Mouse (Mus musculus) thymus, postnatal 10 days (tissue): Measurements from ENCODE around the gene Ptrh2.

Experiments used
- DNase-seq, 2 experiments: peaks; one replicate each; pipeline ENCODE4 v3.0.0; 2021; ENCODE audit warnings: low spot score in 2 of 2

Gene Ptrh2

GRCm38 (mm10) chr11:86671041-86671675 lies 12.6 kb upstream of the Ptrh2 start:
- no peak for DNase-seq

DNA sequence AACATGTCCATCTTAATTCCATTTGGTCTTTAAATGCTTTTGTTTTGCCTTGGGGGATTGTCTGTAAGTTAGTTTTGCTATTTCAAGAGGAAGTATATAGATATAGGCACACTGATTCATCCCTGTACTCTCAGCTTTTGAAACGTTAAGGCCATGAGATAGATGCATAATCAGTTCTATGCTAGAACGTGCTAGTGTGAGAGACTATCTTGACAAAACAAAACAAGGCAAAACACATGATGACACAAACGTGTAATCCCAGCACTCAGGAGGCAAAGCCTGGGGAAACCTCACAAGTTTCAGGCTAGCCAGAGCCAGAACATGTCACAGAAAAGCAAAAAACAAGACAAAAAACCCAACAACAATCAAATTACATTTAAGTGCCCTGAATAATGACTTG lies 11.0 kb upstream of the Ptrh2 start:
- DNase-seq = no peak

DNA sequence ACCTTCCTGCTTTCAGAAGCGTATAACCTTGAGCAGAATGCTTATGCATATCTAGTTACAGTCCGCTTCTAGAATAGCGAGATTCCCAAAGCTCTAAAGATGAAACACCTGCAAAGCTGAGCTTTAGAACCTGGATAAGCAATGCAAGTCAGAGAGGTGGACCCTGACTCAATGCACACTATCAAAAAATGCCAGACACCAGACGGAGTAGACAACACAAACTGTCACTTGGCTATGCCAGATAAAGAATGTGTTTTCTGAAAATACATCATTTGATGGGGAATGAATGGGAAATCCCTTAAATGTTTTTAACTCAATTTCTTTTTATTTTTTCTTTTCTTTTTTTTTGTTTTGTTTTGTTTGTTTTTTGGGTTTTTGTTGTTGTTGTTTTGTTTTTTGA lies 8.3 kb upstream of the Ptrh2 start:
- no peak for DNase-seq

DNA sequence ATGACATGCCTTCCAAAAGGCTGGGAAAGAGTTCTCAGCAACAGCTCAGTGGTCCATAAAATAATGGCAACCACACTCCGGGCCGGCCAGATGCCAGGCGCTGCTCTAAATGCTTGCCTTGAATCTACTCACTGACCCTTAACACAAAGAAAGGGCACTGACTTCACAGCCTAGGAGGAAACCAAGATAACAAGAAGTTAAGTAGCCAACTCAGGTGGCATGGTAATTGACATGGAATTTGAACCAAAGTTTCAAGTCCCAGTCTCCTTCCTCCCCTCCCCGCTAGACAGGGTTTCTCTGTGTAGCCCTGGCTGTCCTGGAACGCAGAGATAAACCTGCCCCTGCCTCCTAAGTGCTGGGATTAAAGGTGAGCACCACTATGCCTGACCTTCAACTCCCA lies 4.8 kb upstream of the Ptrh2 start:
- no peak for DNase-seq

GRCm38 (mm10) chr11:86680729-86681128 lies 3.1 kb upstream of the Ptrh2 start:
- no peak for DNase-seq

- no peak for DNase-seq
These were observed 2.4 kb upstream of the Ptrh2 start for GRCm38 (mm10) chr11:86681423-86681822.

GRCm38 (mm10) chr11:86682861-86683260 lies 924 bp upstream of the Ptrh2 start:
- no peak for DNase-seq

- DNase-seq = no peak
These were observed 584 bp downstream of the Ptrh2 start for GRCm38 (mm10) chr11:86684126-86685012.

DNA sequence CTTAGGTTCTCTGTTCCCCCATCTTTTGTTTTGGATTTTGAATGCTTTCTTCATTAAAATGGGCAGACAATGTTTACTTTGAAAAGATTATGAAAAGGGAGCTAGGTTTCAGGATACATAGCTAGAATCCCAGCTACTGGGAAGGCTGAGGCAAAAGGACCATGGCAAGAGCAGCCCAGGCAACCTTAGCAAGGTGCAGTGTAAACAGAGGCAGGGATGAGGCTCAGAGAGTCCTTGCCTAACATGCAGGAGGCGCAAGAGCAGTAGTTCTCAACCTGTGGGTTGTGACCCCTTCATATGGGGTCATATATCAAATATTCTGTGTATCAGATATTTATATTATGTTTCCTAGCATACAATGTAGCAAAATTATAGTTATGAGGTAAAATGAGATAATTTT lies 1.6 kb downstream of the Ptrh2 start:
- DNase-seq = no peak

DNA sequence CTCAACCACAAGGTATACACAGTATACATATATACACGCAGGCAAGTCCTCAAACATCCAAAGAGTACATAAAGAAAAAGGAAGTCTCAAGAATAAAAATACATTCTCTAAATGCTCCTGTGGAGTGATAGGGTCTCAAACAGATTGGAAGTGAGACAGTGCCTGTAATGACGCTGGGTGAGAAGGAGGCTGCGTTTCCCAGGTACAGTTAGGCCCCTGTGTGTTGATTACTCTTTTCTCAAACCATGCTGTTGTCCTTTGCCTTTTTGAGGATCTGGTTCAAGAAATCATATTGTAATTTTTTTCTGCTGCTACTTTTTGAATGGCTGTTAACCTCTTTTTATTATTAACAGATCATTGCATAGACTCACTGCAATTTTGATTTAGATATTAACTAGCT lies 6.6 kb downstream of the Ptrh2 start:
- no peak for DNase-seq

DNA sequence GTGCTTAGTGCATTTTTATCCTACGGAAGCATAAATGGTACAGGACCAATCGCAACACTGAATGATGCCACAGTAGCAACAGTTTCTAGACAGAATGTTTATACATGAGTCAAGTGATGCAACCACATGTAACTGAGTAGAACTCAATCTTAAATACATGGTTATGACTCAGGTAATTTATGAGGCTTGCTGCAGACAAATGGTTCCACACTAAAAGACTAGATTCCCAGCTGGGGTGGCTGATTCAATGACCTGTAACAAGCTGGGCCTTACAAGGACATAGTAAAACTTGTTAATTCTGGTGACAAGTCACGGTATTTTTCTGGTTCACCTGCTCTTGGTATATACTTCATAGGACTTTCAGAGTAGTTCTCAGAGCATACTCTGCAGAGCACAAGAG lies 7.7 kb downstream of the Ptrh2 start:
- DNase-seq = no peak

DNA sequence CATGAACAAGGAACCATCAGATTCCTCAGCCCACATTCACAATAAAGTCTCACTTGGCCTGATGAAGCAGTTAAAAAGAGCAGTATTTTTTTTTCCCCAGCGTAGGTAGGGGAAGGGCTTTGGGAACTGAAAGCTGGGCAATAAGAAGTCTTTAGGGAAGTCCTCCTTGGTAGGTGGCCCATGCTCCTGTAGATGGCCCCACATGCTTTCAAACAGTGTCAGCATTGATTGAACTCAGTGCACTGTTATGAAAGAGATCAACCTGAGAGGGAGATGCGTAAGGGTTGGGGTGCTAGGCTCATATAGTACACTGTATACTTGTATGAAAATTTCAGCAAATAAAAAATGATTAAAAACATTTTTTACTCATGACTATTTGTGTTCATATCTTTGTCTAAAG lies 8.2 kb downstream of the Ptrh2 start:
- DNase-seq = no peak

DNA sequence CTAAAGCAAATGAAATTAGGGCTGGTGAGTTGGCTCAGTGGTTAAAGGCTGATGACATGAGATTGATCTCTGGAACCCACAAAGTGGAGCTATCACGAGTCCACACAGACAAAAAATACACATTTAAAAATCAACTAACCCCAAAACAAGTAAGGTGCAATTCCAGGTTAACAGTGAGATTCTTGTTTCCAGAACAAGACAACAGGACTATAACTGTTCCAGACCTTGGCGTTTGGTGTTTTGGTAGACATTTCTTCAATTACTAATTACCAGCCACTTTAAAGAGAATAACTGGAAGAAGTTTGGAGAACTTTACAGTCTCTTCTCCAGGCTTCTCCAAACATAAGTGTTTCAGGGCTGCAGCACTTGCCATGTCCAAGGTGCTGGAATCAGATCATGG lies 8.8 kb downstream of the Ptrh2 start:
- no peak for DNase-seq

- no peak for DNase-seq
These were observed 11.7 kb downstream of the Ptrh2 start for GRCm38 (mm10) chr11:86695461-86695860.

GRCm38 (mm10) chr11:86701151-86701550 lies 17.4 kb downstream of the Ptrh2 start:
- no peak for DNase-seq

GRCm38 (mm10) chr11:86714606-86715005 lies 30.8 kb downstream of the Ptrh2 start:
- no peak for DNase-seq

DNA sequence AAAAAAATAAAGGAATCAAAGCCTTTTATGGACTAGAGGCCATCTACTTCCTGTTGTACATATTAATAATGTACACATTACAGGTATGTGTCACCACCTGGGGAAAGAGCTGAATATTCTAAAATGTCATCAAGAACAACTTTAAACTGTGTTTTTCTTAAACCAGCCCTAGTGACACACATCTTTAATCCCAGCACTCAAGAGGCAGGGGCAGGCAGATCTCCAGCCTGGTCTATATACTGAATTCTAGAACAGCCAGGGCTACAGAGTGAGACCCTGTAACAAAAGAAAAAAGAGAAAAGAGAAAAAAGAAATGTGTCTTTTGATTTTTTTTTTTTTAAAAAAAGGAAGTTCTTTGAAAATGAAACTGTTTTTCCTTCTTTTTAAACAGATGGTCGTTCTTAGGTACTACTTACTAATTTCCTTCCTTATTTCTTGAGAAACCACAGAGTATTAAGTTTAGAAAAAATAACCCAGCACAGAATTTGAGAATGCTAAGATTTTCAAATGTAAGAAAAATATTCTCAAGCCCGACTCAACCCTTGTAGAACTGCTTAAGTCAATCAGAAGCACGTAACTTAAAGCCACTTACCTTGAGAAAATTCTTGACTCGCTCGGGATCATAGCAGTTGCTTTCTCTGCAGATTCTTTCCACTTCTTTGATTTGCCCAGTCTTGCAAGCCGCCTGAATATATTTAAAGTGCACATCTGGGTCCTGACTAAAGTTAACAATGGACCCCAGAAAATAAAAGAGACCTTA lies 33.7 kb downstream of the Ptrh2 start:
- no peak for DNase-seq

GRCm38 (mm10) chr11:86718369-86718768 lies 34.6 kb downstream of the Ptrh2 start:
- DNase-seq = no peak

DNA sequence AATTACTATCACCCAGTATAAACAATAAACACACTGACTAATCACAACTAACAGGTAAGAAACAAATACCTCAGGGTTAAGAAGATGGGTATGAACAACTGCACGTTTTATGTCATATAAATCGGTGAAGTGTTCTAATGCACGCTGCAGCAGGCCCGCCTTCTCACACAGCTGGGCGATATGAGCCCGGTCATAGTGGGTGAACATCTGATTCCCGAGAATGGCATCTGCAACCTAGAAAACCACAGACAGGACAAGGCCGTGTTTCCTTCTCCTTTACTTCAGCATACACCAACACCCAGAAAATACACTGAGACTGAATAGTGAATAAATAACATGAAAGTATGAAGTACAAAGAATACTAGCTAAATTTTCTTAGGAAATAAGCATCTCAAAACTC lies 35.6 kb downstream of the Ptrh2 start:
- no peak for DNase-seq

GRCm38 (mm10) chr11:86724004-86724403 lies 40.2 kb downstream of the Ptrh2 start:
- no peak for DNase-seq

DNA sequence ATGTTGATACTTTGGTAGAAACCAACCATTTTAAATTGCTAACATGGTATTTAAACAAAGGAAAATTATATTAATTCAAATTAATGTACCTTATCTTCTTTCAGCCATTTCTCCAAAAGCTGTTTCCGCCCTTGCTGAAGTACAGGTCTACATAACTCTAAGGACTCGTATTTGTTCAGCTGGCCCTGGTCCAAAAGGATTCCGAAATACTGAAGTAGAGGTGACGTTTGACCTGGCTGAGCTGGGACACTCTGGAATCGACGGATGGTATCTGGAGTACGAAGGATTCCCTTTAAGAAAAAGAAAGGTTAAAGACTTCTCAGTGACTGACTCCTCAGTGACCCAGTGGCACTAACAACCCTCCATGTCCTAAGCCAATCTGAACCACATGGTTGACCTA lies 41.2 kb downstream of the Ptrh2 start:
- no peak for DNase-seq

- DNase-seq = no peak
These were observed 41.8 kb downstream of the Ptrh2 start for GRCm38 (mm10) chr11:86725607-86726006.

DNA sequence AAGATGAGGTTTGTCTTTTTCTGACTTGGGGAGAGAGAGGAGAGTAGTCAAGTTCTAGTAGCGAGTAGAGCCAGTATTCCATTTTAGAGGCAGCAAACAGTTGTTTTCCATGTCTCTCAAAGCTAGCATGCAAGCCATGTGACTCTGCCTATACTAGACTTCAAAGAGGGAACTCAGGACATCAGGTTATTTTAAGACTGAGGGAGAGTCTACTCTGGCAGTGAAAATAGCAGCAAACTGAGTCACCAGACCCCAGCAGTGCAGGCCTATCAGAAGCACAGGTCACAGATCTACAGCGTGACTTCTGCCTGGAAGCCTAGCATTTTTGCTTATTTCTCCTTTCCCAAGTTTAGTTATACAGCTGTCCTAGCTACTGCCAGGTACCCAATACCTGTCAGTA lies 47.7 kb downstream of the Ptrh2 start:
- no peak for DNase-seq
